Mouse (Mus musculus): ENCODE data around the gene 1700092M07Rik. TPM values are rescaled to one million over a fixed set of nuclear protein-coding genes. Genes with fewer than 3 reads are reported as not detected.

Gene 1700092M07Rik
- polyA plus RNA-seq, 1 experiment from 2014 or later, result 2.1 TPM

DNA sequence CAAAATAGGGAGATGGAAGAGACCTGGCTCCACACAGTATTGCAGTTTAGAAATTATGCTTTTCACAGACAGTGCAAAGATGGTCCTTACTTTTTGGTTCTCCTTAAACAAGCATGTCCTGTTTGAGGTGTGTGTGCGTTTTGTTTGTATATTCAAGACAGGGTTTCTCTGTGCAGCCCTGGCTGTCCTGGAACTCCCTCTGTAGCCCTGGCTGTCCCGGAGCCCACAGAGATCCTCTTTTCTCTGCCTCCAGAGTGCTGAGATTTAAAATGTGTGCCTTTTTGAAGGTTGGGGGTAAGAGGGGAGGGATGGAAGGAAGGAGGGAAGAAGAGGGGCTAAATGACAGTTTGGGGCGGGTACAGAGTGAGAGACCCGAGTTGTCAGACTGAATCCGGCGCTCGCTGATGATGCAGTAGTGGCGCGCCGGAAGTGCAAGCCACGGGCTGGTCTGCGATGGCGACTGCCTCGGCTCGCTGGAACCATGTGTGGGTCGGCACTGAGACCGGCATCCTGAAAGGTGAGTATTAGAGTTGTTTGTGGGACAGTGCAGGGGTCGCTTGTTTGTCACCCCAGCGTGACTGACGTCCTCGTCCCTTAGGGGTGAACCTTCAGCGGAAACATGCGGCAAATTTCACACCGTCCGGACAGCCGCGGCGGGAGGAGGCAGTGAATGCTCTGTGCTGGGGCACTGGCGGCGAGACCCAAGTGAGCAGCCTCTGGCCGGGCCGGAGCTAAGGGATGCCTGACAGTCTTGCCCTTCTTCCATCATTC is 4.9 kb upstream of the 1700092M07Rik start, which contains the start of gene Wdr74:
Gene Wdr74, plus strand, starts transcription at position 439 of the 771 bp plus-strand sequence.
- WGBS, result under 1% methylated on average over 32 of the region's 32 CpGs
- Histone ChIP-seq H3K4me2 (ENCODE audit: low read depth, low read length) (peak within 1 kb of the TSS; percentile 74), H3K9me3 (replicated peaks; ENCODE audit: control insufficient read depth, low read length) (no peaks in the 10 kb centered on the region), H3K9ac (ENCODE audit: low read length) (peak within 1 kb of the TSS; percentile 92), H3K36me3 (ENCODE audit: control insufficient read depth, insufficient read depth, low read length) (peaks cover 11% of the 10 kb centered on the region), H3K27ac (ENCODE audit: low read length) (peak within 1 kb of the TSS; percentile 66), H3K4me3 (replicated peaks; ENCODE audit: low read length) (peak within 1 kb of the TSS; percentile 94), H3K27me3 (ENCODE audit: control insufficient read depth, insufficient read depth, low read length) (no peaks in the 10 kb centered on the region), H3K4me1 (ENCODE audit: control insufficient read depth, insufficient read depth, low read length) (peaks cover 4% of the 10 kb centered on the region)
- peak; percentile 91 for ATAC-seq (ENCODE audit: insufficient read depth, low FRiP score)

GRCm38 (mm10) chr19:8736160-8736467 is 4.4 kb upstream of the 1700092M07Rik start:
- 1% methylated on average over 11 of the region's 11 CpGs for WGBS
- Histone ChIP-seq H3K36me3 (ENCODE audit: control insufficient read depth, insufficient read depth, low read length) (peaks cover 11% of the 10 kb centered on the region), H3K27ac (ENCODE audit: low read length) (peak overlapping the region; percentile 30), H3K9me3 (replicated peaks; ENCODE audit: control insufficient read depth, low read length) (no peaks in the 10 kb centered on the region), H3K9ac (ENCODE audit: low read length) (peak overlapping the region; percentile 92), H3K4me1 (ENCODE audit: control insufficient read depth, insufficient read depth, low read length) (peaks cover 8% of the 10 kb centered on the region), H3K4me3 (replicated peaks; ENCODE audit: low read length) (peak overlapping the region; percentile 94), H3K27me3 (ENCODE audit: control insufficient read depth, insufficient read depth, low read length) (no peaks in the 10 kb centered on the region), H3K4me2 (ENCODE audit: low read depth, low read length) (peak overlapping the region; percentile 74)
- peak; percentile 6; the same call in 1 of the 2 replicates for ATAC-seq (ENCODE audit: insufficient read depth, low FRiP score)

DNA sequence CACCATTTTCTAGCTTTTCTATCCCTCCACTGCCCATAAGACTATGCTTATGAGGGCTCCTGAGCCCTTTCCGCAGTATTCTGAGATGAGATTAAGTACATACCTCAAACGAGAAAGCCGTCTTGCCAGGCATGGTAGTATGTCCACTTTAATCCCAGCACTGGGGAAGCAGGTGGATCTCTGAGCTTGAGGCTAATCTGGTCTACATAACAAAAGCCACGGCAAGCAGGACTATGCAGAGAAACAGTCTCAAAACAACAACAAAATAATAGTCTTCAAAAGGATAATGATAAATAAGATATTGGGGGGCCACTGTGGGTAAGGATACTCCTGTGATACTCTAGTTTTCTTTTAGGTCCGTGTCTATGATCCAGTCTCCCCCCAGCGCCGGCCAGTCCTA is 1.6 kb upstream of the 1700092M07Rik start:
- H3K9ac ChIP-seq (ENCODE audit: low read length), result no peak overlapping the region
- ATAC-seq (ENCODE audit: insufficient read depth, low FRiP score), result no peak
- peaks cover 14% of the 10 kb centered on the region for H3K4me1 ChIP-seq (ENCODE audit: control insufficient read depth, insufficient read depth, low read length)
- no peak overlapping the region for H3K27ac ChIP-seq (ENCODE audit: low read length)
- no peaks in the 10 kb centered on the region for H3K27me3 ChIP-seq (ENCODE audit: control insufficient read depth, insufficient read depth, low read length)
- peaks cover 17% of the 10 kb centered on the region for H3K36me3 ChIP-seq (ENCODE audit: control insufficient read depth, insufficient read depth, low read length)
- no peak overlapping the region for H3K4me2 ChIP-seq (ENCODE audit: low read depth, low read length)
- no peaks in the 10 kb centered on the region for H3K9me3 ChIP-seq (replicated peaks; ENCODE audit: control insufficient read depth, low read length)
- no peak overlapping the region for H3K4me3 ChIP-seq (replicated peaks; ENCODE audit: low read length)
- WGBS, result 88% methylated on average over 7 of the region's 7 CpGs

- H3K9ac ChIP-seq (ENCODE audit: low read length), result no peak overlapping the region
- peaks cover 14% of the 10 kb centered on the region for H3K4me1 ChIP-seq (ENCODE audit: control insufficient read depth, insufficient read depth, low read length)
- H3K4me3 ChIP-seq (replicated peaks; ENCODE audit: low read length), result no peak overlapping the region
- H3K36me3 ChIP-seq (ENCODE audit: control insufficient read depth, insufficient read depth, low read length), result peaks cover 18% of the 10 kb centered on the region
- H3K9me3 ChIP-seq (replicated peaks; ENCODE audit: control insufficient read depth, low read length), result no peaks in the 10 kb centered on the region
- ATAC-seq (ENCODE audit: insufficient read depth, low FRiP score), result no peak
- no peaks in the 10 kb centered on the region for H3K27me3 ChIP-seq (ENCODE audit: control insufficient read depth, insufficient read depth, low read length)
- no peak overlapping the region for H3K27ac ChIP-seq (ENCODE audit: low read length)
- WGBS, result 94% methylated on average over 6 of the region's 6 CpGs
- no peak overlapping the region for H3K4me2 ChIP-seq (ENCODE audit: low read depth, low read length)
Observed at GRCm38 (mm10) chr19:8739646-8740045, 872 bp upstream of the 1700092M07Rik start.

GRCm38 (mm10) chr19:8741243-8741869 is 838 bp downstream of the 1700092M07Rik start, which contains the start of gene Stx5a:
Gene Stx5a, plus strand, starts transcription at chr19:8741413.
- Histone ChIP-seq H3K36me3 (ENCODE audit: control insufficient read depth, insufficient read depth, low read length) (peaks cover 24% of the 10 kb centered on the region), H3K27ac (ENCODE audit: low read length) (peak within 1 kb of the TSS; percentile 98), H3K4me2 (ENCODE audit: low read depth, low read length) (peak within 1 kb of the TSS; percentile 79), H3K9ac (ENCODE audit: low read length) (peak within 1 kb of the TSS; percentile 82), H3K4me3 (replicated peaks; ENCODE audit: low read length) (peak within 1 kb of the TSS; percentile 81), H3K27me3 (ENCODE audit: control insufficient read depth, insufficient read depth, low read length) (no peaks in the 10 kb centered on the region), H3K9me3 (replicated peaks; ENCODE audit: control insufficient read depth, low read length) (no peaks in the 10 kb centered on the region), H3K4me1 (ENCODE audit: control insufficient read depth, insufficient read depth, low read length) (peaks cover 14% of the 10 kb centered on the region)
- ATAC-seq (ENCODE audit: insufficient read depth, low FRiP score), result peak; percentile 97
- WGBS, result under 1% methylated on average over 36 of the region's 36 CpGs

- no peaks in the 10 kb centered on the region for H3K27me3 ChIP-seq (ENCODE audit: control insufficient read depth, insufficient read depth, low read length)
- WGBS, result 11% methylated on average over 14 of the region's 14 CpGs
- no peak for ATAC-seq (ENCODE audit: insufficient read depth, low FRiP score)
- H3K4me1 ChIP-seq (ENCODE audit: control insufficient read depth, insufficient read depth, low read length), result peaks cover 14% of the 10 kb centered on the region
- H3K9ac ChIP-seq (ENCODE audit: low read length), result peak overlapping the region; percentile 82
- peak overlapping the region; percentile 81 for H3K4me3 ChIP-seq (replicated peaks; ENCODE audit: low read length)
- no peaks in the 10 kb centered on the region for H3K9me3 ChIP-seq (replicated peaks; ENCODE audit: control insufficient read depth, low read length)
- H3K4me2 ChIP-seq (ENCODE audit: low read depth, low read length), result peak overlapping the region; percentile 79
- peaks cover 29% of the 10 kb centered on the region for H3K36me3 ChIP-seq (ENCODE audit: control insufficient read depth, insufficient read depth, low read length)
- H3K27ac ChIP-seq (ENCODE audit: low read length), result peak overlapping the region; percentile 98
Observed at GRCm38 (mm10) chr19:8742176-8742575, 1.7 kb downstream of the 1700092M07Rik start.

GRCm38 (mm10) chr19:8745382-8745781 is 4.9 kb downstream of the 1700092M07Rik start:
- Histone ChIP-seq H3K4me3 (replicated peaks; ENCODE audit: low read length) (no peak overlapping the region), H3K36me3 (ENCODE audit: control insufficient read depth, insufficient read depth, low read length) (peaks cover 43% of the 10 kb centered on the region), H3K4me2 (ENCODE audit: low read depth, low read length) (no peak overlapping the region), H3K27me3 (ENCODE audit: control insufficient read depth, insufficient read depth, low read length) (no peaks in the 10 kb centered on the region), H3K9me3 (replicated peaks; ENCODE audit: control insufficient read depth, low read length) (no peaks in the 10 kb centered on the region), H3K9ac (ENCODE audit: low read length) (no peak overlapping the region), H3K27ac (ENCODE audit: low read length) (no peak overlapping the region), H3K4me1 (ENCODE audit: control insufficient read depth, insufficient read depth, low read length) (peaks cover 12% of the 10 kb centered on the region)
- 100% methylated on average over 1 of the region's 1 CpGs for WGBS
- ATAC-seq (ENCODE audit: insufficient read depth, low FRiP score), result no peak

GRCm38 (mm10) chr19:8747368-8747767 is 6.8 kb downstream of the 1700092M07Rik start:
- no peak for ATAC-seq (ENCODE audit: insufficient read depth, low FRiP score)
- Histone ChIP-seq H3K4me2 (ENCODE audit: low read depth, low read length) (no peak overlapping the region), H3K4me1 (ENCODE audit: control insufficient read depth, insufficient read depth, low read length) (peaks cover 7% of the 10 kb centered on the region), H3K27ac (ENCODE audit: low read length) (no peak overlapping the region), H3K36me3 (ENCODE audit: control insufficient read depth, insufficient read depth, low read length) (peaks cover 41% of the 10 kb centered on the region), H3K9me3 (replicated peaks; ENCODE audit: control insufficient read depth, low read length) (no peaks in the 10 kb centered on the region), H3K4me3 (replicated peaks; ENCODE audit: low read length) (no peak overlapping the region), H3K27me3 (ENCODE audit: control insufficient read depth, insufficient read depth, low read length) (no peaks in the 10 kb centered on the region), H3K9ac (ENCODE audit: low read length) (no peak overlapping the region)
- WGBS, result 69% methylated on average over 2 of the region's 2 CpGs

DNA sequence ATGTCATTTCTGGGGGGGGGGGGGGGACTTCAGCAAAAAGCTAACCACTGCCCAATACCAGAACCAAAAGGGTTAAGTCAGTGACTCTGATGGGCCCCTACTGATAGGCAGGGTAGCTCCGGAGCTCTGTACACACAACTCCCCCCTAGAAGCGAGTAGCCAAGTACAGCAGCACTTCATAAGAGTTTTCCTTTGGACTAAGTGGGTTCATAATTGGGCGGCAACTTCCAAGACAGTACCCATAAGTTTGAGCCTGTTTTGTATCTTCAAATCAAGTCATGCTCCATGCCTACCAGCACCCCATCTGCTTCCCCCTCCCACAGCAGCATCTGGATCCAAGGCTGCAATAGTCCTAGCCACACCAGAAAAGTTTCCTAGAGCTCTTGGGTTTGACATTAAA is 15.1 kb downstream of the 1700092M07Rik start:
- 51% methylated on average over 3 of the region's 3 CpGs for WGBS
- Histone ChIP-seq H3K4me1 (ENCODE audit: control insufficient read depth, insufficient read depth, low read length) (peaks cover 16% of the 10 kb centered on the region), H3K9ac (ENCODE audit: low read length) (peak overlapping the region; percentile 96; the same call in 1 of the 2 replicates), H3K4me3 (replicated peaks; ENCODE audit: low read length) (peak overlapping the region; percentile 88; the same call in 1 of the 2 replicates), H3K36me3 (ENCODE audit: control insufficient read depth, insufficient read depth, low read length) (peaks cover 7% of the 10 kb centered on the region; the same call in 1 of the 2 replicates), H3K4me2 (ENCODE audit: low read depth, low read length) (peak overlapping the region; percentile 53), H3K27me3 (ENCODE audit: control insufficient read depth, insufficient read depth, low read length) (no peaks in the 10 kb centered on the region), H3K9me3 (replicated peaks; ENCODE audit: control insufficient read depth, low read length) (no peaks in the 10 kb centered on the region), H3K27ac (ENCODE audit: low read length) (no peak overlapping the region)
- no peak for ATAC-seq (ENCODE audit: insufficient read depth, low FRiP score)

Data from stomach, embryonic 16.5 days (tissue).